Mouse (Mus musculus) kidney, postnatal 10 days (tissue): ENCODE results near the gene Tsc22d4.

Experiments
- DNase-seq: peaks from one replicate; pipeline ENCODE4 v3.0.0; 2021; ENCODE audit warnings: mixed read lengths

Tsc22d4 gene

GRCm38 (mm10) chr5:137768475-137768874, 22.9 kb downstream of the Tsc22d4 start:
- no peak for DNase-seq

- DNase-seq, result peak; percentile 39
These were observed 25.2 kb downstream of the Tsc22d4 start for GRCm38 (mm10) chr5:137770709-137771108.

- no peak for DNase-seq
These were observed 27.2 kb downstream of the Tsc22d4 start for GRCm38 (mm10) chr5:137772755-137773154.

GRCm38 (mm10) chr5:137775587-137776290, 30.2 kb downstream of the Tsc22d4 start:
- no peak for DNase-seq

- DNase-seq, result peak; percentile 67
These were observed 30.9 kb downstream of the Tsc22d4 start for GRCm38 (mm10) chr5:137776408-137776918.

GRCm38 (mm10) chr5:137777267-137777845, 31.8 kb downstream of the Tsc22d4 start:
- DNase-seq, result no peak

- peak; percentile 98 for DNase-seq
These were observed 33.1 kb downstream of the Tsc22d4 start, which contains the start of gene Ppp1r35 for GRCm38 (mm10) chr5:137778635-137779034. Gene Ppp1r35, plus strand, starts transcription at chr5:137778849.

GRCm38 (mm10) chr5:137779053-137779933, 33.8 kb downstream of the Tsc22d4 start:
- DNase-seq, result peak; percentile 67

- no peak for DNase-seq
These were observed 36.1 kb downstream of the Tsc22d4 start for GRCm38 (mm10) chr5:137781661-137782060.

GRCm38 (mm10) chr5:137782776-137783522, 37.4 kb downstream of the Tsc22d4 start:
- peak; percentile 21 for DNase-seq

GRCm38 (mm10) chr5:137783901-137784540, 38.5 kb downstream of the Tsc22d4 start:
- DNase-seq, result no peak

- DNase-seq, result peak; percentile 27
These were observed 39.0 kb downstream of the Tsc22d4 start for GRCm38 (mm10) chr5:137784546-137784945.

- DNase-seq, result peak; percentile 50
These were observed 39.9 kb downstream of the Tsc22d4 start for GRCm38 (mm10) chr5:137785164-137786031.

GRCm38 (mm10) chr5:137786109-137786942, 40.8 kb downstream of the Tsc22d4 start:
- DNase-seq, result peak; percentile 100

- peak; percentile 96 for DNase-seq
These were observed 41.8 kb downstream of the Tsc22d4 start, which contains the start of the genes Mepce and Zcwpw1 for GRCm38 (mm10) chr5:137787151-137787928. Gene Mepce, minus strand, starts transcription at chr5:137787655. Gene Zcwpw1, plus strand, starts transcription at chr5:137787798.

GRCm38 (mm10) chr5:137788171-137788570, 42.6 kb downstream of the Tsc22d4 start:
- peak; percentile 43 for DNase-seq

GRCm38 (mm10) chr5:137788946-137789531, 43.5 kb downstream of the Tsc22d4 start:
- DNase-seq, result no peak

GRCm38 (mm10) chr5:137791553-137791952, 46.0 kb downstream of the Tsc22d4 start:
- DNase-seq, result no peak
